Mouse (Mus musculus) ES-Bruce4 (cell line): Measurements from ENCODE around the gene Vmn1r21. TPM values are rescaled to one million over a fixed set of nuclear protein-coding genes. Genes with fewer than 3 reads are reported as not detected.

Source experiments
- H3K27ac ChIP-seq: 2 replicates; pipeline ENCODE4 v1.5.1; 2012; ENCODE audit warnings: low read length, inconsistent platforms; ENCODE audit not compliant: insufficient read depth
- H3K27me3 ChIP-seq: 2 replicates; pipeline ENCODE4 v1.6.1; 2012; ENCODE audit warnings: mild to moderate bottlenecking, low read length, inconsistent platforms; ENCODE audit not compliant: control insufficient read depth, poor library complexity, insufficient read depth, severe bottlenecking
- H3K36me3 ChIP-seq: 2 replicates; pipeline ENCODE4 v1.6.1; 2012; ENCODE audit warnings: inconsistent platforms, mild to moderate bottlenecking, low read length, moderate library complexity; ENCODE audit not compliant: control insufficient read depth, poor library complexity, insufficient read depth, severe bottlenecking
- H3K4me1 ChIP-seq: one replicate; pipeline ENCODE4 v1.8.1; 2011; ENCODE audit warnings: low read length; ENCODE audit not compliant: control insufficient read depth, insufficient read depth
- H3K4me3 ChIP-seq: 2 replicates; pipeline ENCODE4 v1.5.1; 2011; ENCODE audit warnings: low read depth, mild to moderate bottlenecking, low read length
- H3K9ac ChIP-seq: 2 replicates; pipeline ENCODE4 v1.6.1; 2012; ENCODE audit warnings: low read depth, mild to moderate bottlenecking, inconsistent platforms; ENCODE audit not compliant: poor library complexity, severe bottlenecking
- H3K9me3 ChIP-seq: replicated peaks from 2 replicates; pipeline ENCODE4 v1.6.1; 2012; ENCODE audit warnings: mild to moderate bottlenecking, low read length, inconsistent platforms; ENCODE audit not compliant: control insufficient read depth, poor library complexity, insufficient read depth, severe bottlenecking
- CTCF ChIP-seq: IDR thresholded peaks from one replicate; pipeline ENCODE4 v1.8.1; 2011; ENCODE audit warnings: low read depth, low read length
- EP300 ChIP-seq: IDR thresholded peaks from 2 replicates; pipeline ENCODE4 v1.6.1; 2011; ENCODE audit warnings: low read depth, low read length; ENCODE audit not compliant: insufficient read depth
- POLR2A ChIP-seq: IDR thresholded peaks from one replicate; pipeline ENCODE4 v1.8.1; 2011; ENCODE audit warnings: low read length; ENCODE audit not compliant: insufficient read depth
- polyA plus RNA-seq: library from polyadenylated mRNA; stranded (reverse); fragments of >200 nt; gene quantifications from 2 replicates; pipeline ENCODE4 v1.2.4, GENCODE M21; 2011; ENCODE audit warnings: low read depth; ENCODE audit not compliant: missing spikeins, insufficient read depth, insufficient read length

Gene Vmn1r21
- polyA plus RNA-seq, 1 experiment = not detected

DNA sequence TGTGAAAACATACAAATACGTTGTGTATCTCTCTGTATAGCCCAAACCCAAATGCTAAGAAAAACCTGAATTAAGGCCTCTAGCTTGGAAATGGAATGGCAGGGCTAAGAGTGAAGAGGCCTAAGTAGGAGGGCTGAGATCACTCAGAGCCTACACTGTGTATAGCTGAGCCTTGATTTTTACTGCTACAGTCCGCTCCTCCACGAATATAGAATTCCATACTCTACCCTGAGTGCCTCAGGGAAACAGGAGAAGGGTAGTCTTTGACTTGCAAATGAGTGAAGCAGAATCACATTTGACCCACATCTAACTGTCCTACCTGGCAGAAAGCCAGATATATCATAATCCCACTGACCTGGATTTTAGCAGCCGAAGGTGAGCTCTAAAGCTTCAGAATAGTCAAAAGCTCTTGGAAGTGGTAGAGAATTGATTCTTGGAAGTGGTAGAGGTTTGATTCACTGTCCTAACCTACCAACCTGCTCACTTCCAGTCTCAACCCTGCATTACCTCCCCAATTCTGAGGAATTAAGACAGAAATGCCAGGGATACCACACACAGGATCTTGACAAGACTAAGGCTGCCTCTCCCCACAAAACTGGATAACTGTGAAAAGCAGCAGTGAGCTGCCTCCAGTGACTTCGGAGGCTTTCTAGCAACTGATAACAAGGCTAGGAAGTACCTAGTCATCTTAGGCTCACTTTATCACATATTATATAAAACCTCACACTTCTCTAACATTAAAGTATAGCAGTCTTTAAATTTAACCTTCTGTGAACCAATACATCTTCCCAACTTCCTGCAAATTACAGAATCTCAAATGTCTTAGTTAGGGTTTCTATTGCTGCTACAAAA, 44.7 kb downstream of the Vmn1r21 start:
- no peak for TF ChIP-seq CTCF
- no peak for TF ChIP-seq EP300
- TF ChIP-seq POLR2A = no peak
- Histone ChIP-seq H3K36me3 (no peaks in the 10 kb centered on the region), H3K27me3 (no peaks in the 10 kb centered on the region), H3K27ac (no peak overlapping the region), H3K4me3 (no peak overlapping the region), H3K4me1 (no peaks in the 10 kb centered on the region), H3K9me3 (no peaks in the 10 kb centered on the region), H3K9ac (no peak overlapping the region)

- H3K4me3 ChIP-seq = no peak overlapping the region
- H3K36me3 ChIP-seq = no peaks in the 10 kb centered on the region
- H3K9me3 ChIP-seq = 0 out of 2 replicates have a peak, but pooled peaks cover 5% of the 10 kb centered on the region
- H3K27ac ChIP-seq = no peak overlapping the region
- H3K4me1 ChIP-seq = no peaks in the 10 kb centered on the region
- TF ChIP-seq POLR2A (no peak), EP300 (no peak), CTCF (no peak)
- no peaks in the 10 kb centered on the region for H3K27me3 ChIP-seq
- H3K9ac ChIP-seq = no peak overlapping the region
Measured at GRCm38 (mm10) chr6:57803130-57803529, 47.0 kb downstream of the Vmn1r21 start.

DNA sequence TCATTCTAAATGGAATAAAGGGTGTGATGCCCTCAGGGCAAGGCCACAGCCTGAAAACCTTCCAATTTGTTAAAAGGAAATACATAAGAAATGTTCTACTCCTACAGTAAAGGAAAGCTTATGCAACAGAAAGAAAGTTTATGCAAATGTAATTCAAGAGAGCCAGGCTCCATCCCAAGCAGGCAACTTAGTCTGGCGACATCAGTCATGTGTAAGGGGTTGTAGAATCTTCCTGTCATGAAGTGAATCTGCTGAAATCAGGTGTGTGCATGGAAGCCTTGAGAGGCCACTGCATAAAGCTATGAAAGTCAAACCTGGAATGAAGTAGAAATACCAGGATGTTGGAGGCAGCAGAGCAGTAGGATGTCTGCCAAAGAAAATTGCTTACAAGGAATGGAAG, 51.2 kb downstream of the Vmn1r21 start:
- peaks cover 1% of the 10 kb centered on the region for H3K4me1 ChIP-seq
- H3K27ac ChIP-seq = no peak overlapping the region
- no peaks in the 10 kb centered on the region for H3K36me3 ChIP-seq
- H3K9me3 ChIP-seq = 0 out of 2 replicates have a peak, but pooled peaks cover 5% of the 10 kb centered on the region
- TF ChIP-seq CTCF (no peak), POLR2A (no peak), EP300 (no peak)
- no peak overlapping the region for H3K9ac ChIP-seq
- no peak overlapping the region for H3K4me3 ChIP-seq
- no peaks in the 10 kb centered on the region for H3K27me3 ChIP-seq

GRCm38 (mm10) chr6:57796853-57797423, 53.2 kb downstream of the Vmn1r21 start:
- H3K4me3 ChIP-seq = no peak overlapping the region
- H3K27me3 ChIP-seq = no peaks in the 10 kb centered on the region
- no peak for TF ChIP-seq POLR2A
- no peak for TF ChIP-seq EP300
- TF ChIP-seq CTCF = no peak
- H3K36me3 ChIP-seq = no peaks in the 10 kb centered on the region
- H3K4me1 ChIP-seq = peaks cover 1% of the 10 kb centered on the region
- 0 out of 2 replicates have a peak, but pooled peaks cover 5% of the 10 kb centered on the region for H3K9me3 ChIP-seq
- no peak overlapping the region for H3K9ac ChIP-seq
- H3K27ac ChIP-seq = no peak overlapping the region

DNA sequence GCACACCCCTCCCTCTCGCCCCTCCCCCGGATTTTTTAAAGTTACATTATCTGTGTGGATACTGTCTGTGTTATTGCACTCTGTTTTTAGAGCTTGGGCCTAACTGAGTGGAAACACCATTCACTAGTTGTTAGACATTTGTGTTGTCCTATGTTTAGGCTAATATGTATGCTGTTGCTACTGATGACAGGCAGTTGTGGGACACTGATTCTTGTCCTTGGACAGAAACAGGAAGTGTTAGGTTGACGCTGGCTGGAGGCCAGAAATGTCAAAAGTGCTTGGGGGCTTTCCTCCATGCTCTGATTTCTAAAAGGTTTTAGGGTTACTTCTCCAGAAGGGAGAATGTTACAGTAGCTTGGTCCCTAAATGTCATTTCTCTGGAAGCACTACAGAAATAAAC, 54.3 kb downstream of the Vmn1r21 start:
- Histone ChIP-seq H3K4me1 (peaks cover 1% of the 10 kb centered on the region), H3K27me3 (no peaks in the 10 kb centered on the region), H3K9ac (no peak overlapping the region), H3K27ac (no peak overlapping the region), H3K4me3 (no peak overlapping the region), H3K9me3 (0 out of 2 replicates have a peak, but pooled peaks cover 5% of the 10 kb centered on the region), H3K36me3 (no peaks in the 10 kb centered on the region)
- no peak for TF ChIP-seq EP300
- TF ChIP-seq POLR2A = no peak
- TF ChIP-seq CTCF = no peak

Other genes with a start within 250 kb of the Vmn1r21 start
- 3.4 and 4.3 TPM in 2 replicates for gene Pyurf, start 158.3 kb downstream of the Vmn1r21 start, polyA plus RNA-seq
- 28.0 and 30.1 TPM in 2 replicates for gene Lancl2, start 147.8 kb downstream of the Vmn1r21 start, polyA plus RNA-seq
- 15.1 and 17.6 TPM in 2 replicates for gene Vopp1, start 25.2 kb downstream of the Vmn1r21 start, polyA plus RNA-seq
- not detected in 2 replicates for gene Vmn1r22, start 57.7 kb upstream of the Vmn1r21 start, polyA plus RNA-seq
- not detected in 2 replicates for gene Vmn1r23, start 76.5 kb upstream of the Vmn1r21 start, polyA plus RNA-seq
- gene Vmn1r24, start 111.2 kb upstream of the Vmn1r21 start, polyA plus RNA-seq = not detected in 2 replicates
- gene Vmn1r25, start 130.5 kb upstream of the Vmn1r21 start, polyA plus RNA-seq = not detected in 2 replicates
- gene Vmn1r26, start 164.8 kb upstream of the Vmn1r21 start, polyA plus RNA-seq = not detected in 2 replicates